Mouse (Mus musculus): ENCODE measurements around the gene Ephb4.
A peak's percentile ranks its signal among the peaks of the same experiment; 100 is the strongest.

- no peak for TF ChIP-seq MAX (IDR thresholded peaks at IDR 0.05; ENCODE audit: low read length)
- peak; percentile 44 for TF ChIP-seq TAL1 (IDR thresholded peaks at IDR 0.05; ENCODE audit: low read length)
- TF ChIP-seq CTCF (IDR thresholded peaks at IDR 0.05 in 2 of 3, conservative IDR thresholded peaks at IDR 0.05 in 1 of 3; ENCODE audit: control insufficient read depth in 1 of 3, insufficient read depth in 1 of 3, low read depth in 2 of 3, low read length in 3 of 3, poor library complexity in 1 of 3, severe bottlenecking in 1 of 3), result no peak
- no peak; a peak in 1 of 4 replicates for TF ChIP-seq EP300 (IDR thresholded peaks at IDR 0.05; ENCODE audit: low read depth in 1 of 2, low read length in 2 of 2)
- TF ChIP-seq TCF12 (IDR thresholded peaks at IDR 0.05; ENCODE audit: low read depth, low read length), result no peak
- TF ChIP-seq CHD1 (IDR thresholded peaks at IDR 0.05; ENCODE audit: low read depth, low read length), result no peak
- no peak for TF ChIP-seq NELFE (IDR thresholded peaks at IDR 0.05; ENCODE audit: low read depth, low read length)
- no peak for TF ChIP-seq BHLHE40 (IDR thresholded peaks at IDR 0.05; ENCODE audit: borderline replicate concordance, low read depth, low read length)
- TF ChIP-seq USF1 (IDR thresholded peaks at IDR 0.05; ENCODE audit: low read depth, low read length), result no peak
- no peak for TF ChIP-seq SMC3 (IDR thresholded peaks at IDR 0.05; ENCODE audit: low read depth, low read length)
- TF ChIP-seq USF2 (IDR thresholded peaks at IDR 0.05; ENCODE audit: borderline replicate concordance in 1 of 2, insufficient read depth in 1 of 2, low read depth in 1 of 2, low read length in 2 of 2), result no peak
- TF ChIP-seq ETS1 (IDR thresholded peaks at IDR 0.05; ENCODE audit: low read depth, low read length), result no peak
Measured at GRCm38 (mm10) chr5:137340222-137340621, 9.7 kb upstream of the Ephb4 start.

Measured in MEL (cell line).